Mouse (Mus musculus): ENCODE measurements around the gene Cdh13.

Gene Cdh13

DNA sequence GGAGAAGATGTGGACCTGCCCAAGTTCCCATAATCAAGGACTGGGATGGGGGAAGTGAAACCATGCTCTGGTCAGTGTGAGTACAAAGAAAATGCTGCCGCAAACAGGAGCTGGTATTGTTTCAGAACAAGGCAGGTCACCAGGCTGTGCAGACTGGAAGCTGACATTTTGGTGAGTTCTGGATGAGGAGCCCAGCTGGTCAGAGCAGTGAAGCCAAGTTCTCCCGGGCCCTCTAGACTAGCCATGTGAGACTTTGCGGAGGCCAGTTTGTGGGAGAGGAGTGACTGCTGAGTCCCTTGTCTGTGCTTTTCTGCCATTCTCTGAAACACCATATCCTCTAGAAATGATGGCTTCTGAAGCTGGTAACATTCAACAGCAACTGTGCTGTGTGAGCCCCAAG lies 829.3 kb downstream of the Cdh13 start:
- peak; percentile 7 for DNase-seq

DNA sequence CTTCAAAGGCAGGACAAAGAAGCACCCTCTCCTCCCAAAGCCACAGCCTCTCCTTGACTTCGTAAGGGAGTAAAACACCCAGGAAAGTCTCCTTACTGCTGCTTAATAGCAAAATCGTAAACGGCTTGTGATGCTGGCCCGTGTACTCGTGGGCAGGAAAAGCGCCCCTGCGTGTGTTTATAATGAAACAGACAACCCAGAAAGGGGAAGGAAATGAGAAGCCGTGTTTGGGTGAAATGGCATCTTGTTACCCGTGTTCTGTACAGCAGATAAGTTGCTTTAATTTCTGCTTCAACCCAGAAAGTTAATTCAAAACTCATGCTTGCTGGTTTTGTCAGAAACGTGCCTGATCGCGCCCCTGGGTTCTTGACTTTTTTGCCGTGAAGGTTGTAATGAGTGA lies 837.7 kb downstream of the Cdh13 start:
- DNase-seq: no peak

DNA sequence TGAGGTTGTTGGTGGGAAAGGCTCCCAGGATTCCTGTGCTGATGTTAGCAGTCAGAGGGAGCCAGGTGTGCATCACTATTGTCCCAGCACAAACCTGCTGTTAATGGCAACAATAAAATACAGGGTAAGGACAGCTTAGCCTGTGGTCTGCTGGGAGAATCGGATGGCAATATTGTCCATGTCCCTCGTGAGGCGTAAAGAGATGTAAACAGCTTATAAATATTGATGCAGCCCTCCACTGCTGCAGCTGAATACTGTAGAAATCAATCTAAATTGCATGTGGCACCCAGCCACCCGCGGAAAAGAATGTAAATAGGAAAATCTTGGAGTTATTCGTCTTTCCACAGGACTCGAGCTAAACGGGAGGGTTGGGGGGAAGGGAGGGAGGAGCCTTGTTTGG lies 844.3 kb downstream of the Cdh13 start:
- no peak for DNase-seq

DNA sequence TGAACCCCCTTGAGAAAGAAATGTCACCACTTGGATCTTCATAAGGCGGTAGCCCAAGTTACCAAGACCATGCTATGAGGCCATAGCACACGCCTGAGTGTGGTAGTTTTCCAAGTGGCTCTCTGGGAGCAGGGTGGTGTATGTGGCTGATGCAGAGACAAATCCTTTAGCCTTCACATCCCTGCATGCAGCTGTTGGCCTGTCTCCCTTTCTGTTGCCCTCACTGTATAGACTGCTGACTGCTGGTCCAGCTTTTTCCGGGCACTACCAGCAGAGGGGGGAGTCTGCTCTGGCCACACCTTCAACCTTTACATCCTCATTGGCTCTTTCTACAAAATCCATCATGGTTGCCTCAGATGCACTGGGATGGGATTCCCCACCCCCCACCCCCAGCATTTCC lies 844.7 kb downstream of the Cdh13 start:
- no peak for DNase-seq

DNA sequence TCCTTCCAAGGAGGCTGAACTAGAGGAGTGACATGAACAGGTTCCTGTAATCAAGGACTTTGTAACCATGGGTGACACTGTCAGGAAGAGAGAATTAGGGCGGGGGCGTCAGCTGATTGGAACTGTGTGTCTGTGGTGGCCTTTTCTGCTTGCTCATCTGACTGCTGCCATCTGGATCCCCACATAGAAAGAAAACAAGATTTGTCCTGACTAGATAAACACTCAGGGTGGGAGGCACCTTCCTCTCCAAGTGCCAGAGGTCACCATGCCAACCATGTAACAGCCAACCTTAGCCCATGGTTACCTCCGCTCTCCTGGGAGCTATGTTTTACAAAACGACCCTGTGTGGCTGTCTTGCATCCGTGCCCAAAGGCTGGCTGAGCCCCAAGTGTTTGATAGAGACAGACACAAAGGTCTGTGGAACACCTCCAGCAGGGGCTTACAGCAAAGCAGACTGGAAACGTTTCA lies 873.0 kb downstream of the Cdh13 start:
- DNase-seq: peak; percentile 85

DNA sequence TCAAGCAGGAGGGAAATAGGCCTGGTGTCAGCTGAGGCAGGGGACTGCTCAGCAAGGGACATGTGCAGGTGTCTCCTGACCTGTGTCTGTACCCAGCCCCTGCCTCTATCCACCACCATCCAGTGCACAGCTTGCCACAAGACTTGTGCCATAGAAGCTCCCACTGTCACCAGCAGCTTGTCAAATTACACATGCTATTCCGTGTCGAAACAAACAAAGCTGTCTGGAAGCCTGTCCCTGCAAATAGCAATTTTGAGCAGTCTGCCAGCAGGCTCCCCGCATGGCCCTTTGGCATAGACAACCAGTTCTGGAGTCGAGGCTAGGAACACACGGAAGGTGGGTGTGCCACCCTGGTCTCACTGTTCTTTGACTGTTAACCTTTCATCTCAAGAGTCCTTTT lies 875.1 kb downstream of the Cdh13 start:
- DNase-seq: peak; percentile 91

DNA sequence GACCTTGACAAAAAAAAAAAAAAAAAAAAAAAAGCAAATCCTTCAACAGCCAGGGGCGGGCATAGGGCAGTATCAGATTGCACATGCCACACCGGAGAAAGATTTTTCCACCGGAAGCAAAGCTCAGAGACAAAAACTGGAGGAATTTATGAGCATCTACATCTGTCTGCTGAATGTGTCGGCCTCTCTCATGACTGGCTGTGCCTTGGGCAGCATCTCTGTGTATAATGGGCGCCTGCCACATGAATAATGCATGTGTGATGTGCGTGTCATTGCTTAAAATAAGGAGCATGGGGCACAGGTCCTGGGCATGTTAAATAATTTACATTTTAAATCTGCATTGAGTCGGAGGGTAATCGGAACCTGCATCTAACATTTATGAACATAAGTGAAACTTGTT lies 876.3 kb downstream of the Cdh13 start:
- no peak for DNase-seq

DNA sequence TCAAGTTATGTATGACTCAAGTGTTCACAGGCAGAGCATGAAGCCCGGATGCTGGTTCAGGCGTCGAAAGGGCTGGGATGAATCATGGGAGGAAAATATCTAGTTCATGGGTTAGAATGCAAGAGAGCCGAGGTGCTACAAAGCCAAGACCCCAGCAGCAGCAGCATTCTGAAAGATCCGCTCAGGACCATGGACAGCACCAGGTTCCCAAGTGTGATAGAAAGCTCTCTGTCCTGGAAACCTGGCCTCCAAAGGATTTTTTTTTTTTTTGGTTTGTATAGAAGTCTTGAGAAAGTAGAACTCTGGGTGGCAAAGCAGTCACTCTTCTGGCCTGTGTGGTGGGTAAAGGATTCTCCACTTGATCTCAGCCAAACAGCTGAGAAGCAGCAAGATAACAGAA lies 880.5 kb downstream of the Cdh13 start:
- no peak for DNase-seq

DNA sequence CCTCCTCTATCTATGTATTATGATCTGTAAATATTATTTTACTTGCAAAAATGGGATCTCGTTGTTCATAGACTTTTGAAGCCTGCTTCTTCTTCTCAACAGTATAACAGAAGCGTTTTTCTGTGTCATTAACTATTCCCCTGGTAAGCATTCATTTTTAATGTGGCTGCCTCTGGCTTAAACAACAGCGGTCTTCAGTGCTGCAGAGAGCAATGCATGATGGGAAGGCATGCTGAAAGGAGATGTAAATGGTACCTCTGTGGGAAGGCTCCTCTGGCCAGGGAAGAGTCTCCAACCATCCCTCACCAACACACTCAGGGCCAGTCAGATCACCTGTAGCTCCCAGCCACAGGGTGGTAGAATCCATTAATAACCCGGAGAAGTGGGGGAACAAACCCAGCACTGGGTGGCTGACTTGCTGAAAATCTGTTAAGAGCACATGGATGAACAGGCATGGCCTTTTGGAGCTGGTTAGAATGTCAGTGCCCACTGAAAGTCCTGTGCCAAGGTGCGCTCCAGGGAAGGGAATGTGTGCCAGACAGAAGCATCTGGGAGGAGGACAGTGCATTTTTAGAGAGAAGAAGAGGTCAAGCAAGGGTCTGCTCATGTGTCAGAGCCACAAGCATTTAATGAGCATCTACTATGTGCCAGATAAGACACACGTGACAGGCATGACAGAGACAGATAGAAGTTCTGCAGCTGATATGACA lies 893.8 kb downstream of the Cdh13 start:
- DNase-seq: no peak

DNA sequence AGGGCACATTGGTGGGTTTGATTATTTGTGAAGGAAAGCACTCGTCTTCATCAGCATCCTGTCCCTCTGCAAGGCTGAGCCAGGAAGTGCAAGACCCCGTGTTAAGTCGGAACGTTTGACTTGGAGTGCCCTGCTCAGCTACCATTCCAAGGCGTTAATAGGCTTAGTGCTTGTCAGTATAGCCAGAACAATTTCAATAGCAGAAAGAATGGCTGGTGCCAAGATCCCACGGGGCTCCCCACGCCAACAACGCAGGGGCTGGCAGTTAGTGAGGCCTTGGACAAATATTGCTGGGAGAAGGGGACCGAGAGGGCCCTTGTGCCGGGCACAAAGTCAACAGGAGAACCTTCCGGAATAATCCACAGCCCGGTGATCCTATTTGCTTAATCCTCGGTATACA lies 897.1 kb downstream of the Cdh13 start:
- no peak for DNase-seq

DNA sequence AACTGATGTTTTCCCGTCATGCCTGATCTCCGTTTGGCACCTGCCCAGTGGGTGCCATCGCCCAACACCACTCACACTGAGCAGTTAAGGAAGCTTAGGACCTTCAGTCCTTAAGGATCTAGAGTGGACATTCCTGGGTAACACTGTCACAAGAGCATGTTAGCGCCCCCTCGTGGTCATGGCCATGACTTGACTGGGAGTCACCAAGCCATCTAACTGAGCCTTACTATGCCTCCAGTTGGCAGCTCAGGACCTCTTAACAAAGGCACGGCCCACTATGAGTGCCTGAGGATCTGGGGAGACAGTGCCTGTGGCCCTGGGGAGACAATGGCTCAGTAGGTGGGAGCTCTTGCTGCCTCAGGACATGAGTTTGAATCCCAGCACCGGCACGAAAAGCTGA lies 912.2 kb downstream of the Cdh13 start:
- DNase-seq: no peak

DNA sequence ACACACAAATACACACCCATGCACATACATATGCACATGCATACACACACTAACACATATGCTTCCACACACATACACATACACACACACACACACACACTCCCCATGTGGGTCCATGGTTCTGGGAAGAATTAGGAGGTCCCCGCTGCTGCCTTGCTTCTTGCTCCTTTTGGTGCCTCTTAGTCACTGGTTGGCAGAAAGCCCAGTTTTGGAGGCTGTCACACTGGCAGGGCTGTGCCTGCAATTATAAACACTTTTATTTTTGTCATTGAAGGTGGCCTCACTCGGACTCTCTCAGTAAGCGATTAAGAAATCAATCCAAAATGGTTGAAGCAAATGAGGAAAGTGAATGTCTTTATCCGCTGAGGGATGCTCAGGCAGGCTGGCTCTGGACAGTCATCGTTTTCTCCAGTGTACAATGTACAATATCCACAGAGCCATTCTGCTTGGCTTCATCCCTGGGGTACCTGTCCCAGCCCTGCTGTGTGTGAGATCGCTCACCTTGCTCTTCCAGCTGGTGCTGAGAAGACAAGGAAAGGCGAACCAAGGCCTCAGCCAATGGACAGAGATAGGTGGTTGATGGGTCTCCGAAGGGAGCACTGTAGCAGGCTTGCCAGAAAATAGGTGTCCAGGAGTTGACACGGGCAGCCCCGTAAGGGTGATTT lies 913.1 kb downstream of the Cdh13 start:
- DNase-seq: peak; percentile 76

DNA sequence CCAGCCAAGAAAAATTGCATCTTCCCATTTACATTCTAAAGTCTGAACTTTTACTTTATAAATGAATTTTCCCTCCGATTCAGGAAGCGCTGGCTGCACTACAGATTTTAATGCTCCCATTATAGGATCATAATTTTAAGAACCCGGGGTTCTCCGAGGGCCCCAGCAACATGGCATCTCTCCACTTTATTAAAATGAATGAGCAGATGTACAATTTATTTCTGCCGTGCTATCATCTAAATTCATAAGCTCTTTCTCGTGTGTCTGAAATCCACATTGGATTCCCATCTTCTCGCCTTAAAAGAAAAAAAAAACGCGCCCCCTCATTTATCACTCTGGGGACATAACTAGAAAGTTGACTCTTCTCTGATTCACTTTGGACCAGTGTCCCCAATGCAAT lies 925.0 kb downstream of the Cdh13 start:
- no peak for DNase-seq

DNA sequence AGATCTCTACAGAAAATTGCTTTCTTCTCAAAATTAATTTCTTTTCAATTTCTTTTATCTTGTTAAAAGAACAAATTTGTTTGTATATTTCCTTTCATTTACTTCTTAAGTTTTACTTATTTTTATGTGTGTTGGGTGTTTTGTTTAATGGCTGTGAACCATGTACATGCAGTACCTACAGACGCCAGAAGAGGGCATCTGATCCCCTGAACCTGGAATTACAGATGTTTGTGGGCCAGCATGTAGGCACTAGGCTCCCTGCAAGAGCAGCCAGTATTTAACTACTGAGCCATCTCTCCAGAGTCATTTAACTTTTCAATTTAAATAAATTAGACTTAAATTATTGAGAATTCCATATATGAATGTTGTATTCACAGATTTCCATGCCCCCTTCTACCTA lies 941.0 kb downstream of the Cdh13 start:
- peak; percentile 9 for DNase-seq

DNA sequence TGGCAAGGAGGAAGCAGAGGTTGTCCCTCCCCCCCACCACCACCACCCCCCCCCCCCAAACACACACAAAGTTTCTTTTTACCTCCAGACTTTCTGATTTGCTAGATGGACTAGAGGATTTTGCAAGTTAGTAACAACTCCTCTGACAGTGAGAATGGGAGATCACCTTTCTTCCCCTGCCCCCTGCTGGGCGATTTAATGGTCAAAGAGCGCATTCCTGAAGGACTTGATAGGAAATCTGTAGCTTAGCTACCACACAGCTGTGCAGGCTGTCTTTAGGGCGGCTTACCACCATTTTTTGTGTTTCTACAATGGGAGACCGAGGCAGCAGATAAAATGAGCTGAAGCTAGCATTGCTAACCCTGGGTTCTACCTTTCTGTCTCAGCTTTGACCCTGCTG lies 961.6 kb downstream of the Cdh13 start:
- no peak for DNase-seq

DNA sequence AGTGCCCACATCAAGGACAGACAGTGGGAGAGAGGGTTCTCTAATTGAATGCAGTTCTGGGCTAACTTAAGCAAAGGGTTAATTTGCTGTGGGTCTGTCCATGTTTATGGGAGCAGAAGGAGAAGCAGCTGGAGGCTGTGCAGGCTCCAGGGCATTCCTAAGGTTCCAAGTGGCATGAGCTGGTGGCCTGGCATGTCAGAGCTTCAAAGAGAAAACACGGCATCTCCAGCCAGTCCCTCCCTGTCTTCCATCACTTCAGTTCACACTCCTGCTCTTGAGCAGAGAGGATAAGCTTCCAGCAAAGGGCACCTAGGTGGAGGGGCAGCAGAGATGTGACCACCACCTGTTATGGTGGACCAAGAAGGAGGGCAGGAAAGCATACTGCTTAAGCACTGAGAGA lies 962.1 kb downstream of the Cdh13 start:
- DNase-seq: no peak

DNA sequence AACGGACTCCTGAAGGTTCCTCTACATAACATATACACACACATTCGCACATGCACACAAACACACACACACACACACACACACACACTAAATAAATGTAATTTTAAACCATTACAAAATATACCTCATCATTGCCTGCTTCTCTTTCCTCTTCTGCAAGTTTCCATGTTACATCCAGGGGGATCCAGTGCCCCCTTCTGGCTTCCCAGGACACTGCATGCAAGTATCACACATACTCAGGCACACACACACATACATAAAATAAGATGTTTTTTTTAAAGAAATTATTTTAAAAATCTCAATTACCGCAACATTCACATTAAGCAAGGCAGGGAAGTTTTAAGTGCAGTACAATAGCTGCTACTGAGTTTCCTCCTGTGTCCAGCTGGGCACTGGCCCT lies 970.8 kb downstream of the Cdh13 start:
- no peak for DNase-seq

DNA sequence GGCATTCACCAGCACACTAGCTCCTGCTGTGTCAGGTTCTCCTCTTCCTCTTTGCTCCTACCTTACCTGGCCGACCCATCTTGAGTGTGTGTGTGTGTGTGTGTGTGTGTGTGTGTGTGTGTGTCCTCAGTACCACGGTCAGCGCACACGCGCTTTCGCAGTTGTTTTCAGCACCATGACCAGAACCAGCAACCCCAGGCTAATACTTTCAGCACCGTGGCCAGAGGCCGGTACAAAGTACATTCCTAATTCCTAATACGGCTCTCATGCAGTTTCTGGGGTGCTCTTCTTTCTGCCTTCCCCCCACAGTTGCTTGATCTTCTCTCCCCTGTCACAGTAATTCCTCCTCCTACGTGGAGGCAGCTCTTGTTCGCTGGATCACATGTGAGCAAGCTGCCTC lies 975.1 kb downstream of the Cdh13 start:
- no peak for DNase-seq

DNA sequence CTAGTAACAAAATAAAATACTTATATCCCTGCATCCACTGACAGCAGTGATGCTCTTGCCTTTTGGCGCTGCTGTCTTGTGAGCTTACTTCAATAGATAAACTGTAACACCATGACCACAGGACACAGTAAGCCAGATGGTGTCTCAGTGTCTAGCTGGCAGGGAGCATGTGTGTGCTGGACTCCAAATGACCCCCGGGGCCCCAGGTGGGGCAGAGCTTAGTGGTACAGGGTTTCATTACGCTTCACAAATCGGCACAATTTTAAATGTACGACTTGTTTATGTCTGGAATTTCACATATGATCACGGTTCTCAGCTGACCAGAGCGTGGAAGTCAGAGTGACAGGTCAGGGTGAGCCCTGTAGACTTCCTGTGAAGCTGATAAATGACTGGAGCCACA lies 980.2 kb downstream of the Cdh13 start:
- DNase-seq: no peak

DNA sequence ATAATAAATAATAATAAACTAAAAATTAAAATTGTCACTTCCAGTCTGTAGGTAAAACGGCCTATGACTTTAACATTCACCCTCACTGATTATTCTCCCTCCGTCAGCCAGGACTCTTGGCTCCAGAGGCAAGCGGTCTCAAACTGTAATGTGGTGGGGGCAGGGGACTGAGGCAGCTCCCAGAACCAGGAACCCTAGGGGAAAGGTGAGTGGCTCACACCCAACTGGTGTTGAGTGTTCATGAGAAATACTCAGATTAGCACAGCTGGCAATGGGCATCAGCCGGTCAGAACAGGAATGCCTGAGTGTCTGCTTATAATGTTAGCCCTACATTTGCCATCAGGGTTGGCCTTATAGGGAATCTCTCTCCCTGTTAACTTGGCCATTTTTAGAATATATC lies 982.8 kb downstream of the Cdh13 start:
- DNase-seq: no peak

DNA sequence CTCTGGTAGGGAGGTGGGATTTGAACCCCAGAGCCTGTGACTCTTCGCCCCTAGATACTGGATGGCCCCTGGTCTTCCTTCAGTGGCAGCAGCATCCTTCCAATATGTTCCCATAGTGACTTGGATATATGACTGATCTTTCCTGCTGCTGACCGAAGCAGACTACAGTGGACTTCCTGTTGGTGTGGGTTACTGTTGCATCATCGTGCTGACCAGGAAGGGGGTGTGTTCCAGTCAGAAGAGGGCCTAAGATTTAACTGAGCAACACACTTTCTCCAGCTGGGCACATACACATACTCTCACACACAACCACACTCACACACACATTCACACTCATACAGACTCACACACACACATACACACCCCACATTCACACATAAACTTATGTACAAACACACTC lies 986.0 kb downstream of the Cdh13 start:
- DNase-seq: no peak

DNA sequence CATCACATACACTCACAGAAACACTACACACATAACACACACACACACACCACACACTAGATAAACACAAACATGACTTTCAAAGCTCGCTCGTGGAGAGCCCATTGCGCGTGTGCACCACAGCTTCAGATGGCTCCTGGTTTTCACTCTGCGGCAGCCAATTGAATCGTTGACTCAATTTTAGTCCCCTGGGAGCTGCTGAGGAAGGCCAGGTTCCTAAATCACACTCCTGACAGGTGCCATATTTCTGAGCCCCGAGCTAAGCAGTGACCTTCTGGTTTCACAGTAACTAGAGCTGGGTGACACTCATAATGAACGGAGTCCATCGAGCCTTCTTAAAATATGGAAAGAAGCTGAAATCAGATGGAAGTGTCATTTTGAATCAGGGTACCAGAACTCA lies 986.8 kb downstream of the Cdh13 start:
- DNase-seq: no peak

DNA sequence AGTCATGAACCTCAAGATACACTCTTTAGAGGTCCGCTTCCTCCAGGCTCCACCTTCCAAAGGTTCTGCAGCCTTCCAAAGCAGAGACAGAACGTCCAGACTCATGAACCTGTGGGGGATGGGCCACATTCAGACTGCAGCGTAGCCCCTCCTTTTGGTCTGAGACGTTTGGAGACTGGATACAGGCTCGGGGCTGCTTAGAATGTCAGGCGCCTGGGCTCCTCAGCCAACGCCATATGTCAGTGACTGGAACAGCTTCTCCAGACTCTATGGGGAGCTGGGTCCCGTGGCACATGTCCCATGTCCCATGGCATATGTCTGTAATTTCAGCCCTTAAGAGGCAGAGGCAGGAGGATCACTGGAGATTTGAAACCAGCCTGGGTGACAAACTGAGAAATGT lies 989.4 kb downstream of the Cdh13 start:
- DNase-seq: no peak

DNA sequence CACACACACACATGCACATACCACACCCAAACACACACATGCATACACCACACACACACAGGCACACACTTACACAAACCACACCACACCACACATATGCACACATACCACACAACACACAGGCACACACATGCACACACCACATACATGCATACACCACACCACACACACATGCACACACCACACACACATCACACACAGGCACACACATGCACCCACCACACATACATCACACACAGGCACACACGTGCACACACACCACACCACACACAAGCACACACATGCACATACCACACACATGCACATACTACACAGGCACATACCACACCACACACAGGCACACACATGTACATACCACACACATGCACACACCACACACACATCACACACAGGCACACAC lies 991.9 kb downstream of the Cdh13 start:
- no peak for DNase-seq

DNA sequence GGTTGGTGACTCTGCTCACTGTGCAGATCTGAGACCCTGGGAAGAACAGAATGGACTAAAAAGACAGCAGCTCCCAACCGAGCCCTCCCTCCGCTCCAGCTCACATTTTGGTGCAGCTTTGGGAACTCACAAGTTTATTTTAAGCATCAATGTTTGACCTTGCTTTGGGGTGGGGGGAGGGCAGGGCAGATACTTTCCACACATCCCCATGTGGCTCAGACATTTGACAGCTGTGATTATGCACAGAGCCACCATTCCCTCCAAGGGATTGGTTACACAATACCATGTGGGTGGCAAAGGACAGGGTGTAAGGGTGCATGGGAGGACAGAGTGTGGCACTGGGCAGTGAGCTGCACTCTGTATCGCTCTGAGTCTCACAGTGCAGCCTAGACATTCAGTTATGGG lies 993.5 kb downstream of the Cdh13 start:
- DNase-seq: no peak
